Mouse (Mus musculus) bone marrow macrophage, adult 2 months (primary cell): ENCODE measurements around the gene Gm49318. TPM values are rescaled to one million over a fixed set of nuclear protein-coding genes. Genes with fewer than 3 reads are reported as not detected.

Experiments
- H3K27ac ChIP-seq: 2 replicates; pipeline ENCODE4 v1.5.1; 2012; ENCODE audit warnings: low read depth, low read length; ENCODE audit not compliant: insufficient read depth
- H3K4me1 ChIP-seq: 2 replicates; pipeline ENCODE4 v1.6.1; 2012; ENCODE audit warnings: low read length; ENCODE audit not compliant: control insufficient read depth, insufficient read depth
- H3K4me3 ChIP-seq: 2 replicates; pipeline ENCODE4 v1.5.1; 2012; ENCODE audit warnings: mild to moderate bottlenecking, low read length, moderate library complexity; ENCODE audit not compliant: insufficient read depth
- CTCF ChIP-seq: IDR thresholded peaks from 2 replicates; pipeline ENCODE4 v1.5.1; 2012; ENCODE audit warnings: low read depth, mild to moderate bottlenecking, low read length, moderate library complexity
- POLR2A ChIP-seq: IDR thresholded peaks from 2 replicates; pipeline ENCODE4 v1.6.1; 2012; ENCODE audit warnings: mild to moderate bottlenecking, low read depth, low read length, borderline replicate concordance
- polyA plus RNA-seq: library from polyadenylated mRNA; stranded (reverse); fragments of >200 nt; gene quantifications from 2 replicates; pipeline ENCODE4 v1.2.4, GENCODE M21; 2012; ENCODE audit not compliant: missing spikeins, insufficient read depth, insufficient read length

Gm49318 gene
- polyA plus RNA-seq, 1 experiment, result not detected

DNA sequence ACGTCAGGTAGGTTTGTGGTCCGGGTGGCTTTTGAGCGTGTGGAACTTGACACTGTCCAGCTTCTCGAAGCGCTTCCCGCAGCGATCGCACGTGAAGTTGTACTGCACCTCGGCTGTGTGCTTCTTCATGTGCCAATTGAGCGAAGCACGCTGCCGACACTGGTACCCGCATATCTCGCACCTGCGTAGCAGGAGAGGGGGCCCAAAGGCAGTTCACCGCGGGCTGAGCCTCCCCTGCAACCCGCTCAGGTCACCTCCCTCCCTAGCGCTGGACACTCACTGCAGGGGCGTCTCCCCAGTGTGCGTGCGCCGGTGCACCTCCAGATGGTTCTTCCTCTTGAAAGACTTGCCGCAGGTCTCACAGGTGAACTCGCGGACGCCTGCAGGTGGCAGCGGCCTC is 15.3 kb downstream of the Gm49318 start:
- Histone ChIP-seq H3K4me1 (peaks cover 5% of the 10 kb centered on the region), H3K4me3 (no peak overlapping the region), H3K27ac (no peak overlapping the region)
- no peak for TF ChIP-seq POLR2A
- TF ChIP-seq CTCF, result no peak

DNA sequence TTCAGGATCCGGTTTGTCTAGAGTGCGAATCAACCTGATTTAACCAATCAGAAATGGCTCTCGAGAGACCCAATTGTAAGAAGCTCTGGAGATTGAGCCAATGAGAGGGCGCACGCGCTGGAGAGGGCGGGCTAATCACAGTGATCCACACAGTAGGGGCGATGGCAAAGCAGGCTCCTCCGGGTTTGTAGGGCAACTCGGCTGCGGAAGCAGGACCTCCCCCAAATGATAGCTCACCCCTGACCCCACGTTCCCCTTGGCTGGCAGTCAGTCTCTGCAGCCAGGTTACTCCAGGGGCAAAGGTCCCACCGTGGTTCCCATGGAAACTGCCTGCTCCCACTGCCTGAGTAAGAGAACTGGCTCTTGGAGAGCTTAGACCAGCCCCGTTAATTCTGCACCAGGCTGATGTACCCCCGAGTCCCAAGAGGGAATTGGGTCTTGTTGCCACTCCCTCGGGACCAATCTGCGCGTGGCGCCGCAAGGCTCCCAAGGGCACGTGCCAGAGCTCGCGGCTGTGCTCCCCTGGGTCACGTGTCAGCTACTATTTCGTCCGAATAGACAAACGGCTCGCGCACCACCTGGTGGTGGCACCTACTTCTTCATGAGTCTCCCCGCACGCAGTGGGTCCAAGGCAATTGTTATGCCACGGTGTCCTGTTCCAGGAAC is 16.5 kb downstream of the Gm49318 start:
- Histone ChIP-seq H3K4me3 (peak overlapping the region; percentile 47), H3K27ac (no peak overlapping the region), H3K4me1 (peaks cover 5% of the 10 kb centered on the region)
- TF ChIP-seq POLR2A, result no peak
- no peak for TF ChIP-seq CTCF

DNA sequence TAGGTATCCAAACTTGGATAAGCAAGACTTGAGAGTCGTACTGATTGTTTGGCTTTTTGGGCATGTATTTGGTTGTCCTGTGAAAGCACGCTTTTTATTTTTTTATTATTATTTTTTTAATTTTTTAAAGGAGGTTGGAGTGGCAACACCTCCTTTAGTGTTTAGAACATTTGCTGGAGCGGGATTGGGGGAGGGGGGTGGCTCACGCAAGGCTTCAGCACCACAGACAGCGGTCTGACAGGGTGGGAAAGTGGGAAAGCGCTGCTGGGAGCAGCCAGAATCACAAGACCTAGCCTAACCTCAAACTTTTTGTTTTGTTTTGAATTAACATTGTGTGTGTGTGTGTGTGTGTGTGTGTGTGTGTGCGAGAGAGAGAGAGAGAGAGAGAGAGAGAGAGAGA is 17.4 kb downstream of the Gm49318 start:
- TF ChIP-seq CTCF, result no peak
- no peak for TF ChIP-seq POLR2A
- Histone ChIP-seq H3K4me1 (peaks cover 4% of the 10 kb centered on the region), H3K4me3 (no peak overlapping the region), H3K27ac (no peak overlapping the region)

DNA sequence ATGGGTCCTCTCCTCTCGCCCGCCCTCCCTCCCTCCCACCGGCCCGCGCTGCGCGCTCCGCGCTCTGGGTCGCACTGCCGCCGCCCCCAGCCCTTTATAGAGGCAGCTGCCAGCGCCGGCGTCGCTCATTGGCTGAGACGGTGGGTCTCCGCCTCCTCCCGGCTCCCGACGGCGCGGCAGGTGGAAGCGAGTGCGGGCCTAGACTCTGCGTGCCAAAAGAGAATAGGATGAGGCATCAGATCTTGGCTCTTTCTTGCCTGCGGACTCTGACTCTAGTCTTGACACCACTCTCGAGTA is 19.2 kb downstream of the Gm49318 start, which contains the start of gene Elavl3:
Gene Elavl3, minus strand, starts transcription at position 66 of the 297 bp plus-strand sequence.
- Histone ChIP-seq H3K4me1 (peaks cover 2% of the 10 kb centered on the region; the same call in 1 of the 2 replicates), H3K4me3 (no peak within 1 kb of the TSS), H3K27ac (no peak within 1 kb of the TSS)
- no peak for TF ChIP-seq POLR2A
- TF ChIP-seq CTCF, result no peak

DNA sequence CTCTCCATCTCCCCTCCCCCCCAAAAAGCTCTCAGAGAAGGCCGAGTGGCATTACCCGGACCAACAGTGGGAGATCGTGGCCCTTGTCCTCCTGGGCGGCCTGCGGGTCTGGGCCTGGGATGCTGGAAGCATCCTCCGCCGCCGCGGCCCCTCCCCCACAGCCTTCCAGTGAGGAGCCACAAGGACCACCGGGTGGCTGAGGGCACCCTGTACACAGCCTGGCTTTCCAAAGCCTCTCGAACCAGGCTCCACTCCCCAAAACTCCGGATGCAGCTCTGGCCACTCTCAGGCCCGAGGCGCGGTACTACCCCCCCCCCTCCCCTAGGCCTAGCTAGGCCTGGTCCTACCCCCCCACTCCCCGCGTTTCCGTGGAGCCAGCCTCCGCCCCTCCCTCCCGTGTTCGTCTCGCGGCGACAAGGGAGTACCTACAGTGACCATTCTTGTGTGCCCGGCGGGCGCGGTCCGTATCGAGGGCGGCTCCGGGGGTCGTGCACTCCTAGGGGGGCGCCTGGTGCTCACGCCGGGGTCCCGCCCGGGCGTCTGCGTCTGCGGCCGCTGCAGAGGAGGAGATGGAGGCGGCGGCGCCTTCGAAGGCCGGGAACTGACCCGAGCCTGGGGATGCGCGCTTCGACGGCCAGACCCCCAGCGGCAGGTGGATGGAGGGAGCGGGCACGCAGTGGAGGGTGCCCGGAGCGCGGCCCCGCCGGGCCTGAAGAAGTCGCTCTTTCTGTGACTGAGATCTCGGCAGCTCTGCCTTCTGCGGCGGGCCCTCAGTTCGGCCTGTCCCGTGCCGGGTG is 19.7 kb downstream of the Gm49318 start:
- no peak overlapping the region for H3K4me3 ChIP-seq
- TF ChIP-seq POLR2A (no peak), CTCF (no peak)
- no peak overlapping the region for H3K27ac ChIP-seq
- peaks cover 2% of the 10 kb centered on the region; the same call in 1 of the 2 replicates for H3K4me1 ChIP-seq

DNA sequence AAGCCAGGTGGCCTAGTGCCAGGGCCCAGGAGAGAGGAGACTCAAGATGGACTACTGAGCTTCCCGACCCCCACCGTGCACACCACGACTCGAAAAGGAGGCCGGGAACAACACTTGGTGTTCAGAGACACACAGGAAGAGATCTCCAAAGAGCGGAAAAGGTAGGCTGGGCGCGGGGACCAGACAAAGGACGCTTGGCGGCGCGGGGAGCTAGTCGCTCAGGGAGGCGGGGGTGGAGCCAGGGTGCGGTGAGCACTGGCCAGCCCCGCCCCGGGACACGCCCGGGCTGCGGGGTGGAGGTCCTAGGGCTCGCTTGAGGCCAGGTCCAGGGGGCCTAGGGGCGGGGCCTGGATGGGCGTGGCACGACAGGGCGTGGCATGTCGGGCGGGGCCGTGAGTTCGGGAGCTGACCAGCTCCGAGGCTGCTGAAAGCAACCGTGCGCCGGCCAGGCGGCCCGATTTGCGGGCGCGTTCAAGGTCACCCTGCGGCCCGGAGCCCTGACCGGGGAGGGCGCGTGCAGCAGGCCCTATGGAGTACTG is 20.6 kb downstream of the Gm49318 start:
- TF ChIP-seq CTCF, result no peak
- no peak for TF ChIP-seq POLR2A
- Histone ChIP-seq H3K4me1 (peaks cover 2% of the 10 kb centered on the region; the same call in 1 of the 2 replicates), H3K27ac (no peak overlapping the region), H3K4me3 (no peak overlapping the region; the same call in 1 of the 2 replicates)

DNA sequence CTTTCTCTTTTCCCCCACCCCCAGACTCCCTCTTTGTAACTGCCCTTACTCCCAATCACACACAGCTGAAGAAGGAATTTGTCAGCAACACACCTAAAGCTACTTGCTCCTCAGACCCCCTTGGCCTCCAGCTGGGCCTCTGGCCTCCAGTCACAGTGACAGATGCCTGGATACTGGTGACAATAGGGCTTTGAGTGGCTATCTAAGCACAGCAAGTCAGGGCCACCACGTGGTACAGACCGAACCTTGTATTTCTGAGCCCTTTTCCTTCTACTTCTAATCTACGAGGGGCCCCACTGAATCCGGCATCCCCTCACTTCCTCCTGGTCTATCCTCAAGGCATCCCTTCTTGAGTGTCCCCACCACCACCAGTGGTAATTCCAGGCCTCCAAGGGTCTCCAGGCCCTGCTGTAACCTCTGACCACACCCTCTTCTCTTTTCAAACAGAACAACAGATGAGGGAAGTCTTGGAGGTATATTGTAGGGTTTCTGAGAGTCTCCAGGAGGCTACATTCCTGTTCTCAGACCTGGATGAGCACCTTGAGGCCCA is 21.3 kb downstream of the Gm49318 start:
- TF ChIP-seq CTCF, result no peak
- TF ChIP-seq POLR2A, result no peak
- H3K4me3 ChIP-seq, result no peak overlapping the region
- H3K4me1 ChIP-seq, result peaks cover 2% of the 10 kb centered on the region; the same call in 1 of the 2 replicates
- no peak overlapping the region for H3K27ac ChIP-seq

DNA sequence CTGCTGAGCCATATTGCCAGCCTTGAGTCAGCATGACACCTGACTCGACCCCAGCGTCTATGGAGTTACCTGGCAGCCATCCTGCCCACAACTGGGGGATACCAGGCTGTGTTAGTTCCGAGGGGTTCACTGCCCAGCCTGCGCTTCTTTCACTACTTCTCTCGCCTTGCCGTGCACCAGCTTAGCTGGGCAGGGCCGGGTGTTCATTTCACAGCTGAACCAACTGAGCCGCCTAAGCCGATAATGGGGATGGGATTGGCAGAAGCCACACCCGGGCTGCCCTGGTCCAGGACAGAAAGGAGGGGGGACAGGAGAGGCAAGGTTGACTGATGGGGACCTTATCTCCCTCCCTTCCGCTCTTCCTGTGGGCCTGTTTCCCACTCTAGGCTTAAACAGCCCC is 21.7 kb downstream of the Gm49318 start:
- no peak overlapping the region for H3K27ac ChIP-seq
- H3K4me1 ChIP-seq, result no peaks in the 10 kb centered on the region; the same call in 1 of the 2 replicates
- TF ChIP-seq POLR2A, result no peak
- no peak for TF ChIP-seq CTCF
- no peak overlapping the region for H3K4me3 ChIP-seq

DNA sequence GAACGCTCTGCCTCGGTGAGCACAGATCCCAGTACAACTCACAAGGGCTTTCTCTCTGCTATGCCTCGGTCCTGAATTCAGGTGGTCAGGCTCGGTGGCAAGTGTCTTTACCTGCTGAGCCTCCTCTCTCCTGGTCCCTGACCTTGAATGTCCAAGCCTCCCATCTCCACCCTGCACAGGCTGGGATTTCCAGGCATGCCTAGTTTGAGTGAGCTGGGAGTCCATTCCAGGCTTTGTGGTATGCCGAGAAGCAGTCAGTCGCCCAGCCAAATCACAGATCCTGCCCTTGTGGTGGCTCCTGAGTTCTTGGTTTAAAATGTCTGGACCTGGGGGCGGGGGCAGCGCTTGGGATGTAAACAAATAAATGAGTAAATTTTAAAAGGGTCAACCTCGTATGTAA is 23.7 kb downstream of the Gm49318 start:
- TF ChIP-seq POLR2A (no peak), CTCF (no peak)
- Histone ChIP-seq H3K27ac (no peak overlapping the region), H3K4me1 (no peaks in the 10 kb centered on the region), H3K4me3 (no peak overlapping the region)

DNA sequence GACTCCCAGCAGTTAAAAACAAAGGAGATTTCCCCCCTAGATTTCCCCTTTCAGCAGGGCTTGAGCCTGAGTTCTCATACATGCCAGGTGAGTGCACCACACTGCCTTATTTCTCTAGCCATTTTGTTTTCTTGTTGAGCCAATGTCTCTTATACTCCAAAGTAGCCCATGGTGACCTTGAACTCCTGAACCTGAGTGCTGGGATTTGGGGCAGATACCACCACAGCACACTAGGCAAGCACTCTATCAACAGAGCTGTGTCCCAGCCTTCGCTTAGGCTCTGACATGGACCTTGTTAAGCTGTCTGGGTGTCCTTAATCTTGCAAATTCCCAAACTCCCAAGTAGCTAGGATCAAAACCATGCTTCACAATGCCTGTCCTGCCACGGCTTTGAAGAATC is 29.2 kb downstream of the Gm49318 start:
- TF ChIP-seq CTCF (no peak), POLR2A (no peak)
- Histone ChIP-seq H3K4me1 (no peaks in the 10 kb centered on the region), H3K4me3 (no peak overlapping the region), H3K27ac (no peak overlapping the region)
